In genomic region chrX:103556681-103557490, GRCm38 (mm10) we compare ENCODE assay signal across 9 mouse cellular contexts.
DNase-seq lines count a peak whose midpoint lies in the region; ATAC-seq and TF ChIP-seq lines count a peak whose summit lies in the region.
"Had no signal": no experiment of that assay in that cellular context is flagged by ENCODE, and none has a peak within 500 bp of the region (broad histone marks: within the 10 kb centered on the region; RNA-seq: fewer than 3 reads in every experiment).

No protein-coding gene starts in this region.

- H3K27me3 ChIP-seq in hindbrain, embryonic 11.5 days (ENCODE audit: control insufficient read depth, insufficient read depth, low read length) = no peaks in the 10 kb centered on the region
- no peaks in the 10 kb centered on the region for H3K27me3 ChIP-seq in hindbrain, embryonic 13.5 days
- no peaks in the 10 kb centered on the region for H3K27me3 ChIP-seq in hindbrain, embryonic 12.5 days
- no peaks in the 10 kb centered on the region for H3K27me3 ChIP-seq in midbrain, embryonic 12.5 days
- H3K27me3 ChIP-seq: neural tube, embryonic 12.5 days had no signal

- ATAC-seq in hindbrain, embryonic 11.5 days (ENCODE audit: low FRiP score) = no peak
- no peak for ATAC-seq in hindbrain, embryonic 13.5 days (ENCODE audit: low FRiP score)
- ATAC-seq in hindbrain, embryonic 12.5 days (ENCODE audit: low FRiP score) = no peak
- peak; percentile 7; the same call in 1 of the 2 replicates for ATAC-seq in midbrain, embryonic 12.5 days (ENCODE audit: low FRiP score, low read depth)
- no peak for ATAC-seq in cerebellum, adult (ENCODE audit: insufficient number of reproducible peaks, low FRiP score, low TSS enrichment)

- no peak for TF ChIP-seq POLR2A in cortical plate, adult 2 months (IDR thresholded peaks at IDR 0.05; ENCODE audit: extremely low read depth, insufficient read depth, low read length)

- H3K4me1 ChIP-seq in hindbrain, embryonic 11.5 days (replicated peaks; ENCODE audit: control insufficient read depth, insufficient read depth, low read length) = 0 out of 2 replicates have a peak, but pooled peaks cover 2% of the 10 kb centered on the region
- H3K4me1 ChIP-seq in hindbrain, embryonic 13.5 days (replicated peaks) = peaks cover 8% of the 10 kb centered on the region
- H3K4me1 ChIP-seq in cortical plate, adult 2 months (ENCODE audit: control insufficient read depth, insufficient read depth, low read length) = peaks cover 2% of the 10 kb centered on the region; the same call in 1 of the 2 replicates
- H3K4me1 ChIP-seq in hindbrain, embryonic 12.5 days = peaks cover 14% of the 10 kb centered on the region
- peaks cover 13% of the 10 kb centered on the region for H3K4me1 ChIP-seq in midbrain, embryonic 12.5 days

- no peak overlapping the region for H3K9ac ChIP-seq in hindbrain, embryonic 11.5 days (ENCODE audit: low read depth, low read length)
- no peak overlapping the region for H3K9ac ChIP-seq in hindbrain, embryonic 13.5 days
- H3K9ac ChIP-seq in hindbrain, embryonic 12.5 days = no peak overlapping the region
- no peak overlapping the region for H3K9ac ChIP-seq in midbrain, embryonic 12.5 days (replicated peaks)
- H3K9ac ChIP-seq: neural tube, embryonic 12.5 days had no signal

- H3K27ac ChIP-seq in hindbrain, embryonic 11.5 days (ENCODE audit: low read depth, low read length) = 0 out of 2 replicates have a peak overlapping the region, but pooled peaks have one; percentile 67
- no peak overlapping the region; the same call in 1 of the 2 replicates for H3K27ac ChIP-seq in hindbrain, embryonic 13.5 days
- peak overlapping the region; percentile 64; the same call in 1 of the 2 replicates for H3K27ac ChIP-seq in cortical plate, adult 2 months (ENCODE audit: insufficient read depth, low read length)
- H3K27ac ChIP-seq in hindbrain, embryonic 12.5 days = 0 out of 2 replicates have a peak overlapping the region, but pooled peaks have one; percentile 17
- H3K27ac ChIP-seq in midbrain, embryonic 12.5 days (replicated peaks) = peak overlapping the region; percentile 87

- 46% methylated on average over 7 of the region's 7 CpGs for WGBS in hindbrain, embryonic 11.5 days
- WGBS in hindbrain, embryonic 13.5 days = 37% methylated on average over 7 of the region's 7 CpGs
- WGBS in hindbrain, embryonic 12.5 days = 48% methylated on average over 7 of the region's 7 CpGs
- WGBS in midbrain, embryonic 12.5 days = 29% methylated on average over 7 of the region's 7 CpGs

- no peak for DNase-seq in hindbrain, embryonic 11.5 days (ENCODE audit: low spot score)
- no peak for DNase-seq in frontal cortex, postnatal 10 days (ENCODE audit: low spot score in 2 of 2)
- no peak for DNase-seq in adrenal gland, postnatal 14 days

- no peak overlapping the region for H3K4me2 ChIP-seq in hindbrain, embryonic 11.5 days (replicated peaks; ENCODE audit: low read depth, low read length)
- H3K4me2 ChIP-seq in hindbrain, embryonic 13.5 days = no peak overlapping the region
- H3K4me2 ChIP-seq in hindbrain, embryonic 12.5 days (replicated peaks) = no peak overlapping the region
- H3K4me2 ChIP-seq in midbrain, embryonic 12.5 days (replicated peaks) = no peak overlapping the region
- H3K4me2 ChIP-seq: neural tube, embryonic 12.5 days had no signal

- H3K4me3 ChIP-seq in hindbrain, embryonic 11.5 days (ENCODE audit: low read depth, low read length) = no peak overlapping the region
- no peak overlapping the region for H3K4me3 ChIP-seq in hindbrain, embryonic 13.5 days
- no peak overlapping the region for H3K4me3 ChIP-seq in cortical plate, adult 2 months (ENCODE audit: insufficient read depth, low read length)
- no peak overlapping the region for H3K4me3 ChIP-seq in hindbrain, embryonic 12.5 days
- no peak overlapping the region for H3K4me3 ChIP-seq in midbrain, embryonic 12.5 days
- H3K4me3 ChIP-seq: neural tube, embryonic 12.5 days had no signal

- no peaks in the 10 kb centered on the region for H3K36me3 ChIP-seq in hindbrain, embryonic 11.5 days (ENCODE audit: control insufficient read depth, insufficient read depth, low read length)
- no peaks in the 10 kb centered on the region for H3K36me3 ChIP-seq in hindbrain, embryonic 13.5 days
- H3K36me3 ChIP-seq in hindbrain, embryonic 12.5 days = no peaks in the 10 kb centered on the region
- H3K36me3 ChIP-seq in midbrain, embryonic 12.5 days = no peaks in the 10 kb centered on the region
- H3K36me3 ChIP-seq: neural tube, embryonic 12.5 days had no signal

- TF ChIP-seq CTCF in cortical plate, adult 2 months (IDR thresholded peaks at IDR 0.05; ENCODE audit: extremely low read depth, insufficient read depth, low read length) = no peak

- H3K9me3 ChIP-seq in hindbrain, embryonic 11.5 days (ENCODE audit: control insufficient read depth, low read length) = no peaks in the 10 kb centered on the region
- no peaks in the 10 kb centered on the region for H3K9me3 ChIP-seq in hindbrain, embryonic 13.5 days
- no peaks in the 10 kb centered on the region for H3K9me3 ChIP-seq in hindbrain, embryonic 12.5 days (replicated peaks)
- no peaks in the 10 kb centered on the region for H3K9me3 ChIP-seq in midbrain, embryonic 12.5 days
- H3K9me3 ChIP-seq: neural tube, embryonic 12.5 days had no signal
